Mouse (Mus musculus): ENCODE data around the gene Stag1.

Stag1 gene

GRCm38 (mm10) chr9:100597546-100597945 lies at the start of gene Stag1:
TSS of gene Stag1 (plus strand) at chr9:100597798.
- no peak for DNase-seq (ENCODE audit: extremely low spot score)

- DNase-seq (ENCODE audit: extremely low spot score), result no peak
These were observed 49.3 kb upstream of the Stag1 start for GRCm38 (mm10) chr9:100548313-100548712.

- no peak for DNase-seq (ENCODE audit: extremely low spot score)
These were observed 41.9 kb upstream of the Stag1 start for GRCm38 (mm10) chr9:100555686-100556085.

- DNase-seq (ENCODE audit: extremely low spot score), result no peak
These were observed 39.5 kb upstream of the Stag1 start for GRCm38 (mm10) chr9:100558023-100558573.

GRCm38 (mm10) chr9:100558991-100559390 lies 38.6 kb upstream of the Stag1 start:
- no peak for DNase-seq (ENCODE audit: extremely low spot score)

GRCm38 (mm10) chr9:100560251-100560890 lies 37.2 kb upstream of the Stag1 start:
- no peak for DNase-seq (ENCODE audit: extremely low spot score)

GRCm38 (mm10) chr9:100569798-100570625 lies 27.6 kb upstream of the Stag1 start:
- peak; percentile 54 for DNase-seq (ENCODE audit: extremely low spot score)

GRCm38 (mm10) chr9:100570626-100571233 lies 26.9 kb upstream of the Stag1 start, which contains the start of gene Slc35g2:
TSS of gene Slc35g2 (minus strand) at chr9:100571090.
- DNase-seq (ENCODE audit: extremely low spot score), result peak; percentile 82

GRCm38 (mm10) chr9:100571511-100571910 lies 26.1 kb upstream of the Stag1 start:
- DNase-seq (ENCODE audit: extremely low spot score), result no peak

- DNase-seq (ENCODE audit: extremely low spot score), result no peak
These were observed 24.3 kb upstream of the Stag1 start for GRCm38 (mm10) chr9:100573300-100573699.

- no peak for DNase-seq (ENCODE audit: extremely low spot score)
These were observed 23.7 kb upstream of the Stag1 start for GRCm38 (mm10) chr9:100573942-100574341.

- no peak for DNase-seq (ENCODE audit: extremely low spot score)
These were observed 17.3 kb upstream of the Stag1 start for GRCm38 (mm10) chr9:100580196-100580740.

GRCm38 (mm10) chr9:100581543-100582492 lies 15.8 kb upstream of the Stag1 start:
- DNase-seq (ENCODE audit: extremely low spot score), result peak; percentile 19

GRCm38 (mm10) chr9:100582883-100583575 lies 14.6 kb upstream of the Stag1 start:
- DNase-seq (ENCODE audit: extremely low spot score), result no peak

- no peak for DNase-seq (ENCODE audit: extremely low spot score)
These were observed 13.6 kb upstream of the Stag1 start for GRCm38 (mm10) chr9:100584031-100584430.

GRCm38 (mm10) chr9:100590462-100590861 lies 7.1 kb upstream of the Stag1 start:
- no peak for DNase-seq (ENCODE audit: extremely low spot score)

- no peak for DNase-seq (ENCODE audit: extremely low spot score)
These were observed 1.3 kb upstream of the Stag1 start for GRCm38 (mm10) chr9:100596317-100596716.

- no peak for DNase-seq (ENCODE audit: extremely low spot score)
These were observed 2.2 kb downstream of the Stag1 start for GRCm38 (mm10) chr9:100599761-100600328.

GRCm38 (mm10) chr9:100602130-100602529 lies 4.5 kb downstream of the Stag1 start:
- no peak for DNase-seq (ENCODE audit: extremely low spot score)

- no peak for DNase-seq (ENCODE audit: extremely low spot score)
These were observed 5.6 kb downstream of the Stag1 start for GRCm38 (mm10) chr9:100603156-100603555.

Data from embryo, embryonic 9.5 days (tissue).